Mouse (Mus musculus): ENCODE data around the gene Fubp3. TPM values are rescaled to one million over a fixed set of nuclear protein-coding genes. Genes with fewer than 3 reads are reported as not detected.

Fubp3 gene
- polyA plus RNA-seq, 1 experiment from 2014 or later: 48.5 TPM

- WGBS: 3% methylated on average over 18 of the region's 18 CpGs
- Histone ChIP-seq H3K4me3 (no peak overlapping the region), H3K27ac (replicated peaks) (no peak overlapping the region), H3K27me3 (peaks cover 94% of the 10 kb centered on the region), H3K9me3 (no peaks in the 10 kb centered on the region), H3K4me2 (no peak overlapping the region), H3K9ac (no peak overlapping the region), H3K4me1 (replicated peaks) (peaks cover 39% of the 10 kb centered on the region), H3K36me3 (no peaks in the 10 kb centered on the region)
- ATAC-seq (ENCODE audit: low FRiP score, low read depth): no peak
These were observed 69.5 kb downstream of the Fubp3 start for GRCm38 (mm10) chr2:31641929-31642328.

- H3K9ac ChIP-seq: peak overlapping the region; percentile 67
- peaks cover 89% of the 10 kb centered on the region for H3K27me3 ChIP-seq
- H3K4me1 ChIP-seq (replicated peaks): peaks cover 13% of the 10 kb centered on the region
- peak overlapping the region; percentile 67 for H3K27ac ChIP-seq (replicated peaks)
- H3K4me3 ChIP-seq: peak overlapping the region; percentile 52
- WGBS: under 1% methylated on average over 85 of the region's 109 CpGs
- ATAC-seq (ENCODE audit: low FRiP score, low read depth): peak; percentile 95
- H3K36me3 ChIP-seq: no peaks in the 10 kb centered on the region
- no peaks in the 10 kb centered on the region for H3K9me3 ChIP-seq
- peak overlapping the region; percentile 87 for H3K4me2 ChIP-seq
These were observed 81.8 kb downstream of the Fubp3 start for GRCm38 (mm10) chr2:31653971-31654853.

GRCm38 (mm10) chr2:31654854-31655559, 82.6 kb downstream of the Fubp3 start:
- Histone ChIP-seq H3K27me3 (peaks cover 86% of the 10 kb centered on the region), H3K9me3 (no peaks in the 10 kb centered on the region), H3K4me2 (peak overlapping the region; percentile 87), H3K27ac (replicated peaks) (no peak overlapping the region), H3K4me3 (peak overlapping the region; percentile 52), H3K36me3 (no peaks in the 10 kb centered on the region), H3K9ac (peak overlapping the region; percentile 67), H3K4me1 (replicated peaks) (peaks cover 13% of the 10 kb centered on the region)
- ATAC-seq (ENCODE audit: low FRiP score, low read depth): 0 out of 2 replicates have a peak, but pooled peaks have one; percentile 4
- 4% methylated on average over 22 of the region's 22 CpGs for WGBS

GRCm38 (mm10) chr2:31656374-31656773, 83.9 kb downstream of the Fubp3 start:
- ATAC-seq (ENCODE audit: low FRiP score, low read depth): no peak
- Histone ChIP-seq H3K27me3 (peaks cover 79% of the 10 kb centered on the region), H3K9ac (no peak overlapping the region), H3K36me3 (no peaks in the 10 kb centered on the region), H3K4me2 (no peak overlapping the region), H3K4me3 (no peak overlapping the region), H3K9me3 (no peaks in the 10 kb centered on the region), H3K4me1 (replicated peaks) (peaks cover 13% of the 10 kb centered on the region), H3K27ac (replicated peaks) (no peak overlapping the region)
- 90% methylated on average over 7 of the region's 7 CpGs for WGBS

- Histone ChIP-seq H3K36me3 (no peaks in the 10 kb centered on the region), H3K9me3 (no peaks in the 10 kb centered on the region), H3K4me2 (no peak overlapping the region), H3K4me1 (replicated peaks) (no peaks in the 10 kb centered on the region), H3K4me3 (no peak overlapping the region), H3K27me3 (peaks cover 65% of the 10 kb centered on the region), H3K27ac (replicated peaks) (no peak overlapping the region), H3K9ac (no peak overlapping the region)
- ATAC-seq (ENCODE audit: low FRiP score, low read depth): no peak
- 78% methylated on average over 8 of the region's 8 CpGs for WGBS
These were observed 90.7 kb downstream of the Fubp3 start for GRCm38 (mm10) chr2:31662939-31663803.

- WGBS: 88% methylated on average over 1 of the region's 1 CpGs
- Histone ChIP-seq H3K36me3 (no peaks in the 10 kb centered on the region), H3K4me2 (no peak overlapping the region), H3K9ac (no peak overlapping the region), H3K4me3 (no peak overlapping the region), H3K27me3 (peaks cover 58% of the 10 kb centered on the region), H3K9me3 (no peaks in the 10 kb centered on the region), H3K27ac (replicated peaks) (no peak overlapping the region), H3K4me1 (replicated peaks) (no peaks in the 10 kb centered on the region)
- ATAC-seq (ENCODE audit: low FRiP score, low read depth): no peak
These were observed 91.3 kb downstream of the Fubp3 start for GRCm38 (mm10) chr2:31663804-31664180.

Small RNAs within 50 kb of the gene (microRNA-seq; reads per million reads assigned to microRNA genes)
- gene Mir6998: 2.2 reads per million, percentile 3 among the genes with 10 or more reads in this experiment

Other genes with a start within 250 kb of the Fubp3 start
- 9.8 and 10.3 TPM in 2 replicates for gene Ass1, start 102.4 kb upstream of the Fubp3 start, polyA plus RNA-seq (2015; fragmentation: Nextera tagmentation; extraction: Ambion mirVana)
- gene Prdm12, start 67.4 kb downstream of the Fubp3 start, polyA plus RNA-seq (2015; fragmentation: Nextera tagmentation; extraction: Ambion mirVana): 1.7 and 3.1 TPM in 2 replicates
- gene Exosc2, start 98.1 kb downstream of the Fubp3 start, polyA plus RNA-seq (2015; fragmentation: Nextera tagmentation; extraction: Ambion mirVana): 42.0 and 42.4 TPM in 2 replicates
- gene Abl1, start 115.7 kb downstream of the Fubp3 start, polyA plus RNA-seq (2015; fragmentation: Nextera tagmentation; extraction: Ambion mirVana): 17.6 and 18.1 TPM in 2 replicates
- gene Qrfp, start 237.9 kb downstream of the Fubp3 start, polyA plus RNA-seq (2015; fragmentation: Nextera tagmentation; extraction: Ambion mirVana): 0.12 TPM in 1 of 2 replicates, not detected in the other